10 mouse cellular contexts compared by ENCODE assay signal in genomic region chr7:28544051-28544601, GRCm38 (mm10). TPM values are rescaled to one million over a fixed set of nuclear protein-coding genes. Genes with fewer than 3 reads are reported as not detected.
DNase-seq lines count a peak whose midpoint lies in the region; ATAC-seq and TF ChIP-seq lines count a peak whose summit lies in the region.
"Had no signal": no experiment of that assay in that cellular context is flagged by ENCODE, and none has a peak within 500 bp of the region (broad histone marks: within the 10 kb centered on the region; RNA-seq: fewer than 3 reads in every experiment).

No protein-coding gene starts in this region.

- H3K36me3 ChIP-seq in heart, embryonic 14.5 days (ENCODE audit: control insufficient read depth, insufficient read depth, low read length) = no peaks in the 10 kb centered on the region
- H3K36me3 ChIP-seq in heart, adult 2 months (ENCODE audit: control insufficient read depth, insufficient read depth, low read length) = no peaks in the 10 kb centered on the region
- H3K36me3 ChIP-seq in neural tube, embryonic 13.5 days = no peaks in the 10 kb centered on the region

- H3K4me3 ChIP-seq in heart, embryonic 14.5 days (ENCODE audit: control insufficient read depth in 1 of 2, insufficient read depth in 1 of 2, low read depth in 1 of 2, low read length in 2 of 2) = peak overlapping the region in 1 of 2 experiments; percentile 16; a peak in 1 of 4 replicates
- no peak overlapping the region for H3K4me3 ChIP-seq in heart, adult 2 months
- peak overlapping the region; percentile 11 for H3K4me3 ChIP-seq in neural tube, embryonic 13.5 days

- DNase-seq in heart, adult 2 months = no peak
- DNase-seq in forelimb bud, embryonic 11.5 days (ENCODE audit: low read depth, low spot score) = peak; percentile 19
- DNase-seq in kidney, postnatal 25 days = peak; percentile 60 to 85
- no peak for DNase-seq in cerebellum, adult 9-10 months
- no peak for DNase-seq in layer of hippocampus, postnatal 14 days (ENCODE audit: low spot score in 2 of 2)

- no peak for TF ChIP-seq EP300 in heart, adult 2 months (IDR thresholded peaks at IDR 0.05; ENCODE audit: insufficient read depth, low read depth, low read length)

- no peak overlapping the region for H3K9ac ChIP-seq in heart, embryonic 14.5 days (ENCODE audit: low read length)
- no peak overlapping the region for H3K9ac ChIP-seq in heart, adult 2 months (ENCODE audit: low read depth, low read length)
- H3K9ac ChIP-seq in neural tube, embryonic 13.5 days = 0 out of 2 replicates have a peak overlapping the region, but pooled peaks have one; percentile 22

- no peak for TF ChIP-seq CTCF in heart, adult 2 months (IDR thresholded peaks at IDR 0.05)

- no peak for ATAC-seq in heart, embryonic 14.5 days (ENCODE audit: insufficient number of reproducible peaks, insufficient read depth, low FRiP score, low read depth)
- ATAC-seq in neural tube, embryonic 13.5 days (ENCODE audit: low read depth) = no peak
- no peak for ATAC-seq in monocyte, adult 5-6 weeks (replicated peaks; ENCODE audit: insufficient number of reproducible peaks, low FRiP score, low TSS enrichment, poor library complexity, severe bottlenecking)

- H3K9me3 ChIP-seq in heart, embryonic 14.5 days (ENCODE audit: control insufficient read depth, low read length) = no peaks in the 10 kb centered on the region
- H3K9me3 ChIP-seq in neural tube, embryonic 13.5 days = no peaks in the 10 kb centered on the region

- WGBS in heart, embryonic 14.5 days = 10% methylated on average over 22 of the region's 27 CpGs
- WGBS in heart, adult 2 months = 12% methylated on average over 27 of the region's 27 CpGs
- 1% methylated on average over 25 of the region's 27 CpGs for WGBS in neural tube, embryonic 13.5 days

- H3K4me2 ChIP-seq in heart, embryonic 14.5 days (ENCODE audit: low read length) = peak overlapping the region; percentile 47
- peak overlapping the region; percentile 46 for H3K4me2 ChIP-seq in neural tube, embryonic 13.5 days

- H3K79me2 ChIP-seq in heart, adult 2 months (replicated peaks; ENCODE audit: control insufficient read depth, insufficient read depth, low read length) = no peaks in the 10 kb centered on the region

- intact Hi-C loops in heart, adult 2 months (cut with DNase I) = no loop called here

- no peak overlapping the region for H3K27ac ChIP-seq in heart, embryonic 14.5 days (replicated peaks in 1 of 2; ENCODE audit: control insufficient read depth in 1 of 2, insufficient read depth in 1 of 2, low read depth in 2 of 2, low read length in 2 of 2)
- H3K27ac ChIP-seq in heart, adult 2 months = no peak overlapping the region
- no peak overlapping the region for H3K27ac ChIP-seq in neural tube, embryonic 13.5 days (replicated peaks)

- no peak for TF ChIP-seq POLR2A in heart, adult 2 months (IDR thresholded peaks at IDR 0.05; ENCODE audit: insufficient read depth, low read depth, low read length)

- H3K27me3 ChIP-seq in heart, embryonic 14.5 days (ENCODE audit: control insufficient read depth, insufficient read depth, low read length) = peaks cover 54% of the 10 kb centered on the region
- peaks cover 14% of the 10 kb centered on the region for H3K27me3 ChIP-seq in heart, adult 2 months (ENCODE audit: control insufficient read depth, insufficient read depth, low read length)
- peaks cover 46% of the 10 kb centered on the region for H3K27me3 ChIP-seq in neural tube, embryonic 13.5 days

- peaks cover 0 to 5% of the 10 kb centered on the region in 2 experiments; a peak in 2 of 4 replicates for H3K4me1 ChIP-seq in heart, embryonic 14.5 days (ENCODE audit: control insufficient read depth in 2 of 2, insufficient read depth in 2 of 2, low read length in 2 of 2)
- no peaks in the 10 kb centered on the region for H3K4me1 ChIP-seq in heart, adult 2 months (ENCODE audit: control insufficient read depth, insufficient read depth, low read length)
- peaks cover 21% of the 10 kb centered on the region for H3K4me1 ChIP-seq in neural tube, embryonic 13.5 days (replicated peaks)

RNA-seq across cellular contexts. Expression of gene Nccrp1, which starts 2.9 kb away (rescaled TPM):
- polyA plus RNA-seq in heart, embryonic 14.5 days (2014; fragmentation: Nextera tagmentation; extraction: Ambion mirVana) = not detected in 2 replicates
- not detected for total RNA-seq in heart, adult 2 months (2021)
- not detected in 2 replicates for polyA plus RNA-seq in heart, adult 2 months (2012; rRNA removed)
- polyA plus RNA-seq in neural tube, embryonic 13.5 days (2015; fragmentation: Nextera tagmentation; extraction: Ambion mirVana) = not detected in 2 replicates
- not detected in 3 replicates for total RNA-seq in monocyte, adult 5-6 weeks (2017)
- under 1 TPM; 0.33 to 0.62 TPM for total RNA-seq in layer of hippocampus, postnatal 14 days (2021)
- total RNA-seq: CH12.LX; hematopoietic stem cell, adult 5-6 weeks had no signal

RNA-seq across cellular contexts. Expression of gene Sycn, which starts 3.4 kb away (rescaled TPM):
- not detected in 2 replicates for polyA plus RNA-seq in heart, embryonic 14.5 days (2014; fragmentation: Nextera tagmentation; extraction: Ambion mirVana)
- total RNA-seq in heart, adult 2 months (2021) = not detected
- polyA plus RNA-seq in heart, adult 2 months (2012; rRNA removed) = not detected in 2 replicates
- not detected in 2 replicates for polyA plus RNA-seq in neural tube, embryonic 13.5 days (2015; fragmentation: Nextera tagmentation; extraction: Ambion mirVana)
- not detected in 3 replicates for total RNA-seq in monocyte, adult 5-6 weeks (2017)
- total RNA-seq in layer of hippocampus, postnatal 14 days (2021) = not detected
- total RNA-seq: CH12.LX; hematopoietic stem cell, adult 5-6 weeks had no signal

RNA-seq across cellular contexts. Expression of gene Ifnl3, which starts 21.5 kb away (rescaled TPM):
- not detected in 2 replicates for polyA plus RNA-seq in heart, embryonic 14.5 days (2014; fragmentation: Nextera tagmentation; extraction: Ambion mirVana)
- total RNA-seq in heart, adult 2 months (2021) = not detected
- not detected in 2 replicates for polyA plus RNA-seq in heart, adult 2 months (2012; rRNA removed)
- polyA plus RNA-seq in neural tube, embryonic 13.5 days (2015; fragmentation: Nextera tagmentation; extraction: Ambion mirVana) = not detected in 2 replicates
- total RNA-seq in monocyte, adult 5-6 weeks (2017) = not detected in 3 replicates
- not detected for total RNA-seq in layer of hippocampus, postnatal 14 days (2021)
- total RNA-seq: CH12.LX; hematopoietic stem cell, adult 5-6 weeks had no signal

RNA-seq across cellular contexts. Expression of gene Ifnl2, which starts 33.9 kb away (rescaled TPM):
- not detected in 2 replicates for polyA plus RNA-seq in heart, embryonic 14.5 days (2014; fragmentation: Nextera tagmentation; extraction: Ambion mirVana)
- not detected for total RNA-seq in heart, adult 2 months (2021)
- not detected in 2 replicates for polyA plus RNA-seq in heart, adult 2 months (2012; rRNA removed)
- not detected in 2 replicates for polyA plus RNA-seq in neural tube, embryonic 13.5 days (2015; fragmentation: Nextera tagmentation; extraction: Ambion mirVana)
- not detected in 3 replicates for total RNA-seq in monocyte, adult 5-6 weeks (2017)
- not detected for total RNA-seq in layer of hippocampus, postnatal 14 days (2021)
- total RNA-seq: CH12.LX; hematopoietic stem cell, adult 5-6 weeks had no signal

RNA-seq across cellular contexts. Expression of gene Samd4b, which starts 53.8 kb away (rescaled TPM):
- polyA plus RNA-seq in heart, embryonic 14.5 days (2014; fragmentation: Nextera tagmentation; extraction: Ambion mirVana) = 23.5 and 25.2 TPM in 2 replicates
- 10 to 100 TPM; 21.9 to 22.4 TPM for total RNA-seq in heart, adult 2 months (2021)
- 38.8 and 46.1 TPM in 2 replicates for polyA plus RNA-seq in heart, adult 2 months (2012; rRNA removed)
- polyA plus RNA-seq in neural tube, embryonic 13.5 days (2015; fragmentation: Nextera tagmentation; extraction: Ambion mirVana) = 25.6 and 26.9 TPM in 2 replicates
- 7.1 to 11.4 TPM (median 10.1 TPM) in 3 replicates for total RNA-seq in monocyte, adult 5-6 weeks (2017)
- 10 to 100 TPM; 69.5 to 71.6 TPM for total RNA-seq in layer of hippocampus, postnatal 14 days (2021)

Comparison
In these comparisons a context has a peak if more than half of its experiments do, and no peak if none do; other contexts are left out.
1. DNase-seq: peak in forelimb bud, embryonic 11.5 days (single experiment) and kidney, postnatal 25 days (2 of 2); none in heart, adult 2 months (0 of 2), cerebellum, adult 9-10 months (single experiment) and layer of hippocampus, postnatal 14 days (0 of 2).